Mouse (Mus musculus): ENCODE data around the gene Tpcn2. TPM values are rescaled to one million over a fixed set of nuclear protein-coding genes. Genes with fewer than 3 reads are reported as not detected.

Tpcn2 gene
- polyA plus RNA-seq, 1 experiment from 2014 or later = 18.6 TPM

- TF ChIP-seq CTCF (IDR thresholded peaks at IDR 0.05) = no peak
- no peak for DNase-seq (ENCODE audit: low read depth, low spot score)
- in situ Hi-C loops (cut with MboI; ENCODE audit: low pct_unique_long_range_greater_than_20kb) = no loop called here
- no peak for ATAC-seq
- POLR2A ChIA-PET = no interaction called here
- CTCF ChIA-PET = interaction anchor here (2.9 kb wide), 1 partner anchor 16 kb away, joined by 10 read pairs; no protein-coding TSS in a partner anchor
- H3K27me3 ChIP-seq = no peaks in the 10 kb centered on the region
Measured at GRCm38 (mm10) chr7:145310526-145310925, 26.7 kb upstream of the Tpcn2 start.

GRCm38 (mm10) chr7:145309877-145310276, 26.1 kb upstream of the Tpcn2 start:
- ChIA-PET POLR2A (interaction anchor here (0.7 kb wide), 1 partner anchor 58 kb away, joined by 4 read pairs; no protein-coding TSS in a partner anchor), CTCF (interaction anchor here (1.0 to 2.9 kb wide), 2 partner anchors 16 to 32 kb away, joined by 3 to 10 read pairs; no protein-coding TSS in a partner anchor)
- DNase-seq (ENCODE audit: low read depth, low spot score) (no peak), ATAC-seq (no peak)
- in situ Hi-C loops (cut with MboI; ENCODE audit: low pct_unique_long_range_greater_than_20kb) = no loop called here
- H3K27me3 ChIP-seq = no peaks in the 10 kb centered on the region
- TF ChIP-seq CTCF (IDR thresholded peaks at IDR 0.05) = no peak

- H3K27me3 ChIP-seq = no peaks in the 10 kb centered on the region
- in situ Hi-C loops (cut with MboI; ENCODE audit: low pct_unique_long_range_greater_than_20kb) = no loop called here
- POLR2A ChIA-PET = no interaction called here
- CTCF ChIA-PET = interaction anchor here (2.9 kb wide), 1 partner anchor 15 kb away, joined by 10 read pairs; no protein-coding TSS in a partner anchor
- ATAC-seq (peak; percentile 48), DNase-seq (ENCODE audit: low read depth, low spot score) (no peak)
- TF ChIP-seq CTCF (IDR thresholded peaks at IDR 0.05) = no peak
Measured at GRCm38 (mm10) chr7:145308866-145309265, 25.1 kb upstream of the Tpcn2 start.

- no peak for TF ChIP-seq CTCF (IDR thresholded peaks at IDR 0.05)
- CTCF ChIA-PET = interaction anchor here (2.9 kb wide), 1 partner anchor 14 kb away, joined by 10 read pairs; no protein-coding TSS in a partner anchor
- no peaks in the 10 kb centered on the region for H3K27me3 ChIP-seq
- in situ Hi-C loops (cut with MboI; ENCODE audit: low pct_unique_long_range_greater_than_20kb) = no loop called here
- ATAC-seq (no peak), DNase-seq (ENCODE audit: low read depth, low spot score) (no peak)
- POLR2A ChIA-PET = no interaction called here
Measured at GRCm38 (mm10) chr7:145308061-145308675, 24.4 kb upstream of the Tpcn2 start.

GRCm38 (mm10) chr7:145307636-145308035, 23.8 kb upstream of the Tpcn2 start:
- no peak for ATAC-seq
- H3K27me3 ChIP-seq = no peaks in the 10 kb centered on the region
- ChIA-PET POLR2A (no interaction called here), CTCF (no interaction called here)
- in situ Hi-C loops (cut with MboI; ENCODE audit: low pct_unique_long_range_greater_than_20kb) = no loop called here
- no peak for DNase-seq (ENCODE audit: low read depth, low spot score)
- no peak for TF ChIP-seq CTCF (IDR thresholded peaks at IDR 0.05)

- no peak for DNase-seq (ENCODE audit: low read depth, low spot score)
- no peaks in the 10 kb centered on the region for H3K27me3 ChIP-seq
- ATAC-seq = no peak
- in situ Hi-C loops (cut with MboI; ENCODE audit: low pct_unique_long_range_greater_than_20kb) = no loop called here
- CTCF ChIA-PET = interaction anchor here (1.2 kb wide), 1 partner anchor 24 kb away, joined by 3 read pairs; no protein-coding TSS in a partner anchor
- no peak for TF ChIP-seq CTCF (IDR thresholded peaks at IDR 0.05)
- POLR2A ChIA-PET = no interaction called here
Measured at GRCm38 (mm10) chr7:145304153-145304552, 20.3 kb upstream of the Tpcn2 start.

GRCm38 (mm10) chr7:145302488-145303285, 18.9 kb upstream of the Tpcn2 start:
- POLR2A ChIA-PET = no interaction called here
- CTCF ChIA-PET = interaction anchor here (0.7 kb wide), 1 partner anchor 8 kb away, joined by 3 read pairs; no protein-coding TSS in a partner anchor
- no peak for ATAC-seq
- H3K27me3 ChIP-seq = no peaks in the 10 kb centered on the region
- no peak for TF ChIP-seq CTCF (IDR thresholded peaks at IDR 0.05)
- in situ Hi-C loops (cut with MboI; ENCODE audit: low pct_unique_long_range_greater_than_20kb) = no loop called here
- DNase-seq (ENCODE audit: low read depth, low spot score) = no peak

- no peak for DNase-seq (ENCODE audit: low read depth, low spot score)
- POLR2A ChIA-PET = interaction anchor here (0.5 kb wide), 1 partner anchor 40 kb away, joined by 3 read pairs; no protein-coding TSS in a partner anchor
- CTCF ChIA-PET = no interaction called here
- ATAC-seq = no peak
- TF ChIP-seq CTCF (IDR thresholded peaks at IDR 0.05) = no peak
- H3K27me3 ChIP-seq = no peaks in the 10 kb centered on the region
- in situ Hi-C loops (cut with MboI; ENCODE audit: low pct_unique_long_range_greater_than_20kb) = no loop called here
Measured at GRCm38 (mm10) chr7:145301341-145302005, 17.7 kb upstream of the Tpcn2 start.

GRCm38 (mm10) chr7:145301008-145301340, 17.2 kb upstream of the Tpcn2 start:
- in situ Hi-C loops (cut with MboI; ENCODE audit: low pct_unique_long_range_greater_than_20kb) = no loop called here
- no peaks in the 10 kb centered on the region for H3K27me3 ChIP-seq
- ChIA-PET CTCF (interaction anchor here (1.1 kb wide), 1 partner anchor 12 kb away, joined by 3 read pairs; no protein-coding TSS in a partner anchor), POLR2A (no interaction called here)
- TF ChIP-seq CTCF (IDR thresholded peaks at IDR 0.05) = no peak
- ATAC-seq (no peak), DNase-seq (ENCODE audit: low read depth, low spot score) (no peak)

GRCm38 (mm10) chr7:145300321-145301007, 16.7 kb upstream of the Tpcn2 start, which contains the start of gene Mrgprf:
Mrgprf (plus strand) TSS chr7:145300828.
- H3K27me3 ChIP-seq = no peaks in the 10 kb centered on the region
- ATAC-seq (no peak), DNase-seq (ENCODE audit: low read depth, low spot score) (no peak)
- in situ Hi-C loops (cut with MboI; ENCODE audit: low pct_unique_long_range_greater_than_20kb) = no loop called here
- no peak for TF ChIP-seq CTCF (IDR thresholded peaks at IDR 0.05)
- ChIA-PET POLR2A (no interaction called here), CTCF (interaction anchor here (1.1 kb wide), 1 partner anchor 12 kb away, joined by 3 read pairs; no protein-coding TSS in a partner anchor)
